Mouse (Mus musculus) kidney, embryonic 14.5 days (tissue): ENCODE measurements around the gene Tex264. TPM values are rescaled to one million over a fixed set of nuclear protein-coding genes. Genes with fewer than 3 reads are reported as not detected.

ENCODE experiments used
- ATAC-seq: fragments of 200-750 bp; cut with Nextera tagmentation; 2 replicates; pipeline ENCODE4 v1.8.0; 2017; ENCODE audit warnings: moderate number of reproducible peaks, mild to moderate bottlenecking, moderate TSS enrichment, moderate library complexity; ENCODE audit not compliant: low FRiP score, low TSS enrichment
- H3K27ac ChIP-seq: fragments of 300-500 bp; sonication (generic); 2 replicates; pipeline ENCODE4 v1.5.1; 2014; ENCODE audit warnings: low read depth, mild to moderate bottlenecking, low read length, moderate library complexity, mixed read lengths
- H3K27me3 ChIP-seq: fragments of 300-500 bp; sonication (generic); 2 replicates; pipeline ENCODE4 v1.6.1; 2014; ENCODE audit warnings: mild to moderate bottlenecking, low read length; ENCODE audit not compliant: control insufficient read depth, insufficient read depth
- H3K36me3 ChIP-seq: fragments of 300-500 bp; sonication (generic); 2 replicates; pipeline ENCODE4 v1.6.1; 2014; ENCODE audit warnings: low read length, mixed read lengths; ENCODE audit not compliant: control insufficient read depth, insufficient read depth
- H3K4me1 ChIP-seq: fragments of 300-500 bp; sonication (generic); 2 replicates; pipeline ENCODE4 v1.6.1; 2014; ENCODE audit warnings: low read length, mixed read lengths; ENCODE audit not compliant: control insufficient read depth, insufficient read depth
- H3K4me2 ChIP-seq: fragments of 300-500 bp; sonication (generic); replicated peaks from 2 replicates; pipeline ENCODE4 v1.6.1; 2014; ENCODE audit warnings: low read depth, mild to moderate bottlenecking, low read length
- H3K4me3 ChIP-seq: fragments of 300-500 bp; sonication (generic); 2 replicates; pipeline ENCODE4 v1.5.1; 2014; ENCODE audit warnings: mild to moderate bottlenecking, low read length
- H3K9ac ChIP-seq: fragments of 300-500 bp; sonication (generic); 2 replicates; pipeline ENCODE4 v1.6.1; 2014; ENCODE audit warnings: low read depth, mild to moderate bottlenecking, low read length, moderate library complexity
- H3K9me3 ChIP-seq: fragments of 300-500 bp; sonication (generic); 2 replicates; pipeline ENCODE4 v1.6.1; 2016; ENCODE audit warnings: low read length; ENCODE audit not compliant: control insufficient read depth
- WGBS: fragments of 180-500 bp; shearing (Covaris S2); extraction: QIAGEN DNeasy Blood & Tissue Kit; methylation state at CpG from one replicate; pipeline ENCODE4 v1.1.7; 2014; 5-methylcytosine and 5-hydroxymethylcytosine counted together
- polyA plus RNA-seq: library from polyadenylated mRNA; unstranded; fragments of >200 nt; fragmentation: Nextera tagmentation; extraction: Ambion mirVana; gene quantifications from 2 replicates; pipeline ENCODE4 v1.2.1, GENCODE M21; 2014

Tex264 gene
- polyA plus RNA-seq, 1 experiment from 2014 or later = 58.2 TPM

- no peaks in the 10 kb centered on the region for H3K4me1 ChIP-seq
- no peak overlapping the region for H3K4me2 ChIP-seq
- H3K9me3 ChIP-seq = no peaks in the 10 kb centered on the region
- no peaks in the 10 kb centered on the region for H3K27me3 ChIP-seq
- 93% methylated on average over 11 of the region's 11 CpGs for WGBS
- H3K27ac ChIP-seq = no peak overlapping the region
- no peak overlapping the region for H3K4me3 ChIP-seq
- H3K36me3 ChIP-seq = peaks cover 39% of the 10 kb centered on the region
- H3K9ac ChIP-seq = no peak overlapping the region
- no peak for ATAC-seq
These were observed 7.3 kb upstream of the Tex264 start for GRCm38 (mm10) chr9:106692973-106693481.

GRCm38 (mm10) chr9:106688834-106689233, 3.1 kb upstream of the Tex264 start:
- ATAC-seq = no peak
- no peak overlapping the region for H3K27ac ChIP-seq
- 84% methylated on average over 8 of the region's 8 CpGs for WGBS

GRCm38 (mm10) chr9:106686983-106687650, 1.4 kb upstream of the Tex264 start:
- Histone ChIP-seq H3K4me2 (no peak overlapping the region; the same call in 1 of the 2 replicates), H3K4me3 (no peak overlapping the region), H3K27me3 (no peaks in the 10 kb centered on the region), H3K4me1 (peaks cover 11% of the 10 kb centered on the region), H3K27ac (no peak overlapping the region), H3K9me3 (no peaks in the 10 kb centered on the region), H3K36me3 (peaks cover under 1% of the 10 kb centered on the region; the same call in 1 of the 2 replicates), H3K9ac (no peak overlapping the region)
- WGBS = 34% methylated on average over 8 of the region's 8 CpGs
- peak; percentile 66 for ATAC-seq

More at GRCm38 (mm10) chr9:106688834-106689233, 3.1 kb upstream of the Tex264 start:
- Histone ChIP-seq H3K9ac (no peak overlapping the region), H3K27me3 (no peaks in the 10 kb centered on the region), H3K9me3 (no peaks in the 10 kb centered on the region), H3K4me3 (no peak overlapping the region), H3K4me2 (no peak overlapping the region), H3K4me1 (peaks cover 11% of the 10 kb centered on the region), H3K36me3 (peaks cover 16% of the 10 kb centered on the region)

GRCm38 (mm10) chr9:106684918-106685248, 844 bp downstream of the Tex264 start:
- Histone ChIP-seq H3K27me3 (no peaks in the 10 kb centered on the region), H3K4me3 (peak overlapping the region; percentile 85), H3K9ac (peak overlapping the region; percentile 84), H3K4me1 (peaks cover 11% of the 10 kb centered on the region), H3K4me2 (peak overlapping the region; percentile 94), H3K36me3 (peaks cover 23% of the 10 kb centered on the region; the same call in 1 of the 2 replicates), H3K27ac (no peak overlapping the region), H3K9me3 (no peaks in the 10 kb centered on the region)
- WGBS = 4% methylated on average over 13 of the region's 14 CpGs
- peak; percentile 24; the same call in 1 of the 2 replicates for ATAC-seq

GRCm38 (mm10) chr9:106684093-106684872, 1.4 kb downstream of the Tex264 start:
- no peaks in the 10 kb centered on the region for H3K27me3 ChIP-seq
- H3K4me1 ChIP-seq = peaks cover 11% of the 10 kb centered on the region
- H3K27ac ChIP-seq = no peak overlapping the region
- H3K4me2 ChIP-seq = peak overlapping the region; percentile 94
- no peaks in the 10 kb centered on the region for H3K9me3 ChIP-seq
- peak overlapping the region; percentile 85 for H3K4me3 ChIP-seq
- no peak for ATAC-seq
- peaks cover 23% of the 10 kb centered on the region; the same call in 1 of the 2 replicates for H3K36me3 ChIP-seq
- peak overlapping the region; percentile 84 for H3K9ac ChIP-seq
- WGBS = 76% methylated on average over 6 of the region's 6 CpGs

GRCm38 (mm10) chr9:106681026-106681425, 4.7 kb downstream of the Tex264 start:
- Histone ChIP-seq H3K9me3 (no peaks in the 10 kb centered on the region), H3K36me3 (peaks cover 31% of the 10 kb centered on the region; the same call in 1 of the 2 replicates), H3K27me3 (no peaks in the 10 kb centered on the region), H3K4me2 (no peak overlapping the region), H3K9ac (no peak overlapping the region), H3K4me1 (peaks cover 6% of the 10 kb centered on the region), H3K4me3 (no peak overlapping the region), H3K27ac (no peak overlapping the region)
- ATAC-seq = no peak
- 89% methylated on average over 9 of the region's 9 CpGs for WGBS

GRCm38 (mm10) chr9:106678242-106678641, 7.5 kb downstream of the Tex264 start:
- H3K27ac ChIP-seq = no peak overlapping the region
- no peak overlapping the region for H3K4me2 ChIP-seq
- peaks cover 36% of the 10 kb centered on the region for H3K36me3 ChIP-seq
- no peaks in the 10 kb centered on the region for H3K9me3 ChIP-seq
- H3K27me3 ChIP-seq = no peaks in the 10 kb centered on the region
- WGBS = 67% methylated on average over 4 of the region's 4 CpGs
- H3K4me3 ChIP-seq = no peak overlapping the region
- H3K4me1 ChIP-seq = no peaks in the 10 kb centered on the region
- no peak overlapping the region for H3K9ac ChIP-seq
- no peak for ATAC-seq

GRCm38 (mm10) chr9:106677702-106678101, 8.0 kb downstream of the Tex264 start:
- Histone ChIP-seq H3K27me3 (no peaks in the 10 kb centered on the region), H3K9me3 (no peaks in the 10 kb centered on the region), H3K4me1 (no peaks in the 10 kb centered on the region), H3K4me3 (no peak overlapping the region), H3K4me2 (no peak overlapping the region), H3K36me3 (peaks cover 39% of the 10 kb centered on the region), H3K9ac (no peak overlapping the region), H3K27ac (no peak overlapping the region)
- WGBS = 84% methylated on average over 5 of the region's 5 CpGs
- no peak for ATAC-seq

GRCm38 (mm10) chr9:106676571-106676970, 9.2 kb downstream of the Tex264 start:
- no peak overlapping the region for H3K9ac ChIP-seq
- ATAC-seq = no peak
- WGBS = 85% methylated on average over 4 of the region's 4 CpGs
- H3K4me3 ChIP-seq = no peak overlapping the region
- H3K4me1 ChIP-seq = no peaks in the 10 kb centered on the region
- H3K27ac ChIP-seq = no peak overlapping the region
- H3K4me2 ChIP-seq = no peak overlapping the region
- no peaks in the 10 kb centered on the region for H3K9me3 ChIP-seq
- H3K36me3 ChIP-seq = peaks cover 44% of the 10 kb centered on the region
- H3K27me3 ChIP-seq = no peaks in the 10 kb centered on the region
